Mouse (Mus musculus): Measurements from ENCODE around the gene Safb2.
A peak's percentile ranks its signal among the peaks of the same experiment; 100 is the strongest.

Safb2 gene

DNA sequence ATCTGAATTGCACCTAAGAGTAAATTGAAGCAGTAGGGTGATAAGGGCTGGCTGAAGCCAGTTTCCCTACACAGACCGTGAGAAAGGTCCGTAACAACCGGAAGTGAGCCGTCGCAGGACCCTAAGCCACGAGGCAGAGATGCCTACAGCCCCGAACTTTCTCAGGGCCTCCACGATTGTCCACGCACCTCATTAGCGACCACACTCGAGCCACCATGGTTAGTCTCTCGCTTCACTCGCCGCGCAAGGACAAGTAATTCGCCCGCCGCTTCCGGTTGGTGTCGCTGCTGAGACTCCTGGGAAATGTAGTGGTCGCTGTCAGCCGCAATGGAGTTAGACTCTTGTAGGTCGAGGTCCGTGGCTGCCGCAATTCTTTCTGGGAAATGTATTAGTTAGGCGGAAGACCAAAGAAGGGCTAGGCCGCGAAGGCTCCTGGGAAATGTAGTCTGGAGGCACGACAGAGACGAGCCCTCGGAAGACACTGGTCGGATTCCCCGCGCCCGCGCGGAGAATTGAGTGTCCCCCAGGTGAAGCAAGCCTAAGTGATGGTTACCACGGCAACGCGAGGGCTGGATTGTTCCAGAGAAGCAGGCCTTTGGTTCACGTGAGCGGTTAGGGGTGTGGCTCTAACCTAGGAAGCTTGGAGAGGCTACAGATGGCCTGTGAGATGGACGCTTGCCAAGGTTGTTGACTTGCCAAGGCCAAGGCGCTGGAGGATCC, 25.2 kb upstream of the Safb2 start, which contains the start of gene 2410015M20Rik:
TSS of gene 2410015M20Rik (minus strand) at position 320 of the 720 bp plus-strand sequence.
- DNase-seq: peak; percentile 98

DNA sequence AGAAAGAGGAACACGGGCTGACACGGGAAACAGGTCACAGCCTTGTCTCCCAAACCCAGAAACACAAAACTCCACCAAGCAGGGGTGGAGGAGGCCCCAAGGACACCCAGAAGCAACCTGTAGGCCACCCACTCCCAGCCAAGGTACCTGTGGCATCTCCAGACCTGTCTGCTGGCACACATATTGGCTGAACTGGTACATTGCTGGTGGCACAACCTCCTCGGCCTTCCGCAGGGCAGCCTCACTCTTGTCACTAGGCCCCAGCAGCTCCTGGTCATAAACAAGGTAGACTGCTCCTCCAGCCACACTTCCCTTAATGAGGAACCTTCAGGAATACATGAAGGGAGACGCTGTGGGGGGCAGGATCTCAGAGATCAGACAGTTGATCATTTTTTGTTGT, 24.3 kb upstream of the Safb2 start:
- peak; percentile 72 for DNase-seq

DNA sequence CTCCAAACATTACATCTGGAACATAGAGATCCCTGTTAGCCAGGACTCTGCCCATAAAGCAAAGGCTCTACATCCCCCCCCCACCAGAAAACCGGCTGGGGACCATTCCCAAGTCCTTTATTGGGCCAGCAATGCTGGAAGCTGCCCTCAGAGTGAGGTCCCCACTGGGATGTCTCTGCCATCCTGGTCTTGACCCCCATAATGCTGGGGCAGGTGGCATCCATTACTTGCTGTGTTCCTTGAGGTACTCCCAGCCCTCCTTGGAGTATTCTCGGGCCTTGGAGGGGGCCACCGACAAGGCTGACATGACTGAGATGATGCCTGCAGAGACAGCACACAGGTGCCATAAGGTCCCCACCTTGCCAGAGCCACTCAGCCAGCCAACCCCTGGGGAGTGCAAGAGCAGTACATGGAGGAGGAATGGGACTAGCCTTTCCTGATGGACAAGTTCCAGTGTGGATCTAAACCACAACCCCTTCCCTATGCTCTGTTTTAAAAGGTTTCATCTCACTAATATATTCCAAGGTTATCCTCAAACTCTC, 23.2 kb upstream of the Safb2 start:
- DNase-seq: peak; percentile 63

DNA sequence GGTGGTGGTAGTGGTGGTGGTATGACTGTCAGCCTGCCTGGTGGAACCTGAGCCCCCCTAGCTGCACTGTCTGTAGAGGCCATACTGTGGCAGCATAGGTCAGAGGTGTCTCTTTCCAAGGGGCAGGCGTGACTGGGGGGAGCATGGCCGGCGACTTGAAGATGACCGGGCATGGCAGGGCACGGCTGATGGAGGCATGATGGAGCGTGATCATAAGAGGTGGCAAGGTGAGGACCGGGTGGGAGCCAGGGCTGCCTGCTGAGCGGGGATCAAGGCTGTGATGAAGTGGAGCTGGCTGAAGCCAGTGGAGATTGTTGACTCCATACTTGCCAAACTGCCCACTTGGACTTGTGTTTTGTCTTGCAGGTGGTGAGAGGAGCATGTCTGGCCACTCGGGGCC, 21.0 kb upstream of the Safb2 start:
- no peak for DNase-seq

DNA sequence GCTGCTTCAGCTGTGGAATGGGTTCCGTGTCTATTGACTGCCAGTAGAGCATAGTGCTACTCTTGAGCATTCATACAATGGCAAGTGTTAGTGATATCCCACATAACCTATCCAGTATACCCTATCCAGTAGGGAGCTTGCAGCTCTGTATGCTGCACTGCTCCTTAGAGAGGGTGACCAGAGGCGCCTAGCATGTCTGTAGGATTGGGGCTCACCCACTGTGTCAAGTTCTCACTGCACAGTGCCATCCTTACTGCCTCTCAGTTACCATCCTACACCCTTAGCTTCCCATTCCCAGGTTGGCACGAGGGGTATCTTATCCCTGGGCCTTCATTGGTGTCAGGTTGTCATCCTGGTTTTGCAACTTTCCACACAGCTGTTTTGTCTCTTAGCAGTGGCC, 20.0 kb upstream of the Safb2 start:
- DNase-seq: no peak

DNA sequence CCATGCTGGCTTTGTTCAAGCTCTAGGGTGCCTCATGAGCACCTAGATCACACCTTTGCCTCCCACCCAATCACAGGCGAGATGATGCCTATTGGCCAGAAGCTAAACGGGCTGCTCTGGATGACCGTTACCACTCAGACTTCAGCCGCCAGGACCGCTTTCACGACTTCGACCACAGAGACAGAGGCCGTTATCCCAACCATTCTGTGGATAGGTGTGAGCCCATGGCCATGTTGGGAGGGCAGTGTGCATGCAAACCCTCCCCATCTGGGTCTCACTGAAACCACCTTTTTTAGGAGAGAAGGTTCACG, 19.6 kb upstream of the Safb2 start:
- no peak for DNase-seq

DNA sequence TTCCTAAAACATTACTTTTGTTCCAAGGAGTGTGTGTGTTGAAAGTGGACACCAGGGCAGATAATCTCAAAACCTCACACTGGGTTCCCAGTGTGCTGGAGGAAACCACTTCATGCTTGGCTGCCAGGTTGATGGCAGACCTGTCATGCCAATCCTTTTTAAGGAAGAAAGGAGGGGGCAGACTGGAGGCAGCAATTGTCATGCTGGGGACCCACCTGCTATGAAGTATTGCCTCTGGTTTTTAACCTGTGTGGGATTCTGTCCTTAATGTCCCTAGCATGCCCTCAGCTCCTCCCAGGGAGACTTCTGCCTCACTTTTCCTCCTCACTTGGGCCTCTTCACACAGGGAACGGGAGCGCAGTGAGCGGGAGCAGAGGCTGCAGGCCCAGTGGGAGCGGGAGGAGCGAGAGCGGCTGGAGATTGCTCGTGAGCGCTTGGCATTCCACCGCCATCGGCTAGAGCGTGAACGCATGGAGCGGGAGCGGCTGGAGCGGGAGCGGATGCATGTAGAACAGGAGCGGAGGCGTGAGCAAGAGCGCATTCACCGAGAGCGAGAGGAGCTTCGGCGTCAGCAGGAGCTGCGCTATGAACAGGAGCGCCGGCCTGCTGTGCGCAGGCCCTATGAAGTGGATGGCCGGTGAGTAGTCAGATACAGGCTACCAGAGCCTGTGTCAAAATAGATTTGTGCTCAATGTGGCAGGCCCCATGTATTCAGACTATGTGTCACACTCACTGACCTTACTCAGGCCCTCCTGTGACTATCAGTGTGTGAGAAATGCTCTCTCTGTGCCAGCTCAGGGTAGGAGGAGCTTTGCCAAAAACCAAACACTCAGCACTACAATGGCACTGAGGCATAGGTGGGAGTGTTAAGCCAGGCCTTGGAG, 19.0 kb upstream of the Safb2 start:
- DNase-seq: peak; percentile 67

DNA sequence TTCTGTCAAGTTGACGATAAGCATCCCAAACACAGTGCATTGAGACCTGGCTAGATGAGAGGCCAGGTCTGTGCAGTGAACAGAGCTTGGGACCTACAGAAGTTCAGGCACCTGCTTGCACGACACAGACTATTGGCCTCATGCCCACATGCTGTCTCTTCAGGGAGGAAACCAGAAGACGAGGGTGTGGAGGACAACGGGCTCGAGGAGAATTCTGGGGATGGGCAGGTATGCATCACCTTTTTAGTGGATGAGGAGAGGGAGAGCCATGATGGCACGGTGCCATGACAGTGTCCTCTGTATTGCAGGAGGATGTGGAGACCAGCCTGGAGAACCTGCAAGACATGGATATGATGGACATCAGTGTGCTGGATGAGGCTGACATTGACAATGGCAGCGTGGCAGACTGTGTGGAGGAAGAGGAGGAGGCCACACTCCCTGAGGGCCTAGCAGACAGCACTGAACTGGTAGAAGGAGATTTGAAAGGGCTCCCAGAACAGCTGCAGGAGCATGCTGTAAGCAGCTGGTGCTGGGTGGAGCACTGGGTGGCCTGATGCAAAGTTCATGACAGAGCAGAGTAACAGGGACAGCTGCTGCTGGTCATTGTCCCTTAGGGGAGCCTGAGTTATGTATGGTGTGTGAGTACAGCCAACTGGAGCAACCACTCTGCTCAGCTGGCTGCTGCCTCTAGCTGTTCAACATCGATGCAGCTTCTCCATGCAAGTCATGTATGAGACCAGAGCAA, 9.3 kb upstream of the Safb2 start:
- DNase-seq: no peak

DNA sequence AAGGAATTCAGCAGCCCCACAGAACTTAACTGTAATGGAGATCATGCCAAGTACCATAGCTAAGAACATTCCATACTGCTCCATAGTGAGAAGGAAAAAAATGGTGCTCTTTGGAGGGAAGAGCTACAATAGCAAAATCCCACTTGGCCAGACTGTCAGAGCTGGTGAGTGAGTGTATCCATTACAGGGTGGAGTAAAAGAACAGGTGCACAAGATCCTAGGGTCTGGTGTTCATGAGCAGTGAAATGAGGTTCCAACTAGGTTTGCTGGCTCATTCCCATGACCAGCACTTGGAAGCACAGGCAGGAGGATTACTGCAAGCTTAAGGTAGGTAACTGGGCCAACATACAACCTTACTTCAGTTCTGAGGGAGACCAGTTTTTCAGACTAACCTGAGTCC, 8.2 kb upstream of the Safb2 start:
- DNase-seq: no peak

DNA sequence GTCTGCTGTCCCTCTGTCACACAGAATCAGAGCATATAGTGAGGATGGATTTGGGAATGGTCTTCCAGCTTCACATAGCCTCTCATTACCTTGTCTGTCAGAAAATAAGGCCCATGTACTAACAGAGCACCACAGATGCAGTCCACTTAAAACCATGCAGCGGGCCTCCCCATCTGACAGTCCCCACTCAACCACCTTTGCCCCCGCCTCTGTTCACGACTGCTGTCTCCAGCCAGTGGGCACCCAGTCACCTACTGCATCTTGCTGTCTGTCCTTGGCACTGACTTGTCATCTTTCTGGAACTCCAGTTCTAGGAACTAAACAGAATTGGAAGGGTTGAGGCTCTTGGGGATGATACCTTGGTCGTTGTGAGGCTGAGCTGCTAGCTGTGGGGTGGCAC, 4.5 kb upstream of the Safb2 start:
- DNase-seq: no peak

DNA sequence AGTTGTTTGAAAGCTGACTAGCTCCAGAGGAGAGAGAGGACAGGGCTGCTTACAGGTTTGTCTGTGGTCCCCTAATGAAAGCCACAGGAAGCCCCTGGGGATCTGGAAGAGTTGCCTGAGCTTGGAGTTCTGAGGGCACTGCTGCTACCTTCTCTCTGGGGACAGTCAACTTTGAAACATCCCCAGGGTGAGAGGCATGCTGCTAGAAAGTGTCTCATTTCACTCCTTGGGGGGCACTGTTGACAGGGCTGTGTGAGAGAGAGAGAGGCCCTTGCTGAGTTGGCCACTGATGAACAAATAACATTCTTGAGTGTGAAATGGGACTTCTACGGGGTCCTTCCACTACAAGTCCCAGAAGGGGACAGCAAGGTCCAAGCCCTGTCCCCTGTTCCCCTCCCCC, 3.4 kb upstream of the Safb2 start:
- DNase-seq: no peak

DNA sequence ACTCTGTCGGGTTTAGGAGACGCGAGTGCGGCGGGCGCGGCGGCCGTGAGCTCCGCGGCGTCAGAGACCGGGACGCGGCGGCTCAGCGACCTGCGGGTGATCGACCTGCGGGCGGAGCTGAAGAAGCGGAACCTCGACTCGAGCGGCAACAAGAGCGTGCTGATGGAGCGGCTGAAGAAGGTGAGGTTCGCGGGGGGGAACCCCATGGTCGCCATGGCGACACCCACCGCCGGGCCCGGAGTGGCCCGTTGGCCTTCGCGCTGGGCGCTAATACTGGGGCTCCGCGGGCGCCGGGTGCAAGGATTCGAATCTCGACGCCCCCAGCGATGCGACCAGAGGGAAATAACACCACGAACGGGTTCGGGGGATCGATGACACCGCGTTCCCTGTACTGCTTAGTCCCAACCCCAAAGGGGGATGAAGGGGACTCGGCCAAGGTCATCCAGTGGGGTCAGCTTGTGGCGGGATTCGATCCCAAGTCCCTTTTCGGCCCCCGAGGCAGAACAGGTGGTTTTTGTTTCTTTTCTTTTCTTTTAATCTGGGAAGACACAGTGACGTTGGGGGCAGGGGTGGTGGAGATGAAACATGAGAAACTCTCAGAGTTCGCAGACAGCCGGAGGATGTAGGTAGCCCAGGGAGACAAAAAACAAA, 911 bp upstream of the Safb2 start:
- DNase-seq: no peak

DNA sequence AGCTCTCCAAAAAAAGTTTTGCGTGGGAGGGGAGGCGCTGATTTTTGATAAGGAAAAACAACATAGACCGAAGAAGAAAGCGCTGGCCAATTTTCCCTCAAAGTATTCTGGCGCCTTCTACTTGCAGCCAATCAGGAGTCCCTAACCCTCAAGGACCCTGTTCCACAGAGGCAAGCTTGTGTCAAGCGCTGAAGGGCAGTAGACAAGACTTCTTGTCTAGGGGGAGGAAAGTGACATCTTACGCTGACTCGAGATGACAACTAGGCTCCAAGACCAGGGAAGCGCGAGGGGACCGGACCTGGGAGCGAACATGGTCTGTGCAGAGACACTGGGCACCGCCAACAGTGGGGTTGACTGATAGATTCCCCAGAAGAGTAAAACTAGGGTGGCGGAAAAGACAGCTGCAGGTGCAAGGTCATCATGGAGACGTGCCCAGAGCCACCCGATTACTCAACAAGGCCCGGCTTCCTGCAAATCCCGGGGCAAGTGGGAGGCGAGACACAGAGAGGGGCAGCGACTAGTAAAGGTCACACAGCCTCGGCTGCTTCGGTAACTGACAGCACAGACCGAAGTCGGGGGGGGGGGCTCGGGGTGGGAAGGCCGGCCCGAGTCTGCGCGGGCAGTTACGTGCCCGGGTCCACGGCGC, 651 bp downstream of the Safb2 start:
- peak; percentile 83 for DNase-seq

DNA sequence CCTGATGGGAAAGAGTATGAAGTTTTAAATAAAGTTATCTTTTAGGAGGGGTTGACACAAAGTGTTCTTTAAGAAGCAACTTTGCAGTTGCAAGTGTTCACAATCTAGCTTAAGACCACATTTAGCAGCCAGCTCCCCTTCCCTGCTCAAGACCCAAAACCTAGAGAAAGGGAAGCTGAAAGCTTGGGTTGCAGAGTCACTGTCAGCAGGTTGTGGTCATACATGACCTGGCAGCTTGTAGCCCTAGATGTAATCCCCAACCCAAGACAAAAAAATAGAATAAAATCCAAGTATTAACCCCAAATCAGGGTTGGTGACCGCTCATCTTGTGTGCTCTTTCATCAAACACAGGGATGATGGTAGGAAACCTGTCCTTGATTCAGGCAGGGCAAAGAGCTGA, 1.3 kb downstream of the Safb2 start:
- DNase-seq: no peak

DNA sequence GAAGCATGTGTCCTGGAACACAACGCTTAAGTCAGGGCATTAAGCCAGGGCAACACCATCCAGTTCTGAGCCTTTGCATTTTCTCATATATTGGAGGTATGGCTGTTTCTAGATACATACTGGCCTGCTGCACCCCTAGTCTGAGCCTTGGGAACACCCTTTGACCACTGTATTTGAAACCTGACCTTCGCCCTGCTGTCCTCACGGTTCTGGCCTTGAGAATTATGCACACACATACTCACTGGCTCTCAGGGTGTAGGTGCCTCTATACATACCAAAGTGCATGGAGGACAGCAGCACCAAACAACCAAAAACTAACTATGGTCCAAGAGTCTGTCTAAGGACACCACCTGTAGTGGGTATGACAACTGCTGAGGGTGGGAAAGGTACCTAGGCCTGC, 11.4 kb downstream of the Safb2 start:
- no peak for DNase-seq

DNA sequence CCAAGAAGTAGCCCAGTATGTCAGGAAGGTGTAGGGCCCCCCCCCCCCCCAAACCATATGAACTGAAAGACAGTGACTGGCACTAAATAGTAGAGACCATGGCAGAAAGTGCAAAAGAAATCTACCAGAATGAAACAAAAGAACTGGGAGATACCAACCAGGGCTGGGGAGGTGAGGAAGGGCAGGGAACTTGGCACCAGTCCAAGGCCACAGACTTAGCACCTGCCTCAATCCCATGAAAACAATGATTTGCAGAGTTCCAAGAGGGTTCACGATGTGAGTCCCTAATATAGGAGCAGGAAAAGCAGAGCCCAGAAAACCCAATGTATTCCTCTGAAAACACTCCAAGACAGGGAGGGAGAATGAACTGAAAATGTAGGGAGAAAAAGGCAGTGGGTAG, 12.2 kb downstream of the Safb2 start:
- DNase-seq: no peak

DNA sequence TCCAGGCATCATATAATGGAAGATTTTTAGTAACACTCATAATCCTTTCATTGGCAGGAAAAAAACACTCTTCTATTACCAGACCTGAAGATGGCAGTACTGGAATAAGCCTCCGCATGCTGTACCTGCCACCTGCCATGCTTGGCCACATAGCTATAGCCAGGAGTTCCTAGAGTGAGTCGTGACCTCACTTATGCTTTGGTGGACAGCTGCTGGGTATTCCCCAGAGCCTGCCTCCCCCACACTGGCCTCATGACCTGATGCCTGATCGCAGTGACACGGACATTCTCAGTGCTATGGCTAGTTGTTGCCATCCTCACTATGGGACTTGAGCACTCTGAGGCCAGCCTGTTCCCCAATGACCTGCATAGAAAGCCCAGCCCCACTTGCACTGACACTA, 14.1 kb downstream of the Safb2 start:
- DNase-seq: no peak

DNA sequence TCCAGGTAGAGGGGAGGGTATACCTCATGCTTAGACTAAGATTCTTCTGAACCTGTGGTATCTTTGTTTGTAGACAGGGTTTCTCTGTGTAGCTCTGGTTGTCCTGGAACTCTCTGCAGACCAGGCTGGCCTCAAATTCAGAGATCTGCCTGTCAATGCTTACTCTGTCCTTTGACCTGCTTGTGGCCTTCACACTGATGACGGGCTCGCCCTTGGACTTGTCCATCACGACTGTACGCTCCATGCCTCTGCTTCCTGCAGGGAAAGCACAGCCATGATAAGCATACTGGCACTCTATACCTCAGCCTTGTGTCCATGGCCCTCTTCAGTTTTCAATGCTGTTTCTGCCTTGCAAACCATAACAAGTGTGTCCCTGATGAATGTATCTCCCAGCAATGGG, 17.0 kb downstream of the Safb2 start:
- DNase-seq: no peak

DNA sequence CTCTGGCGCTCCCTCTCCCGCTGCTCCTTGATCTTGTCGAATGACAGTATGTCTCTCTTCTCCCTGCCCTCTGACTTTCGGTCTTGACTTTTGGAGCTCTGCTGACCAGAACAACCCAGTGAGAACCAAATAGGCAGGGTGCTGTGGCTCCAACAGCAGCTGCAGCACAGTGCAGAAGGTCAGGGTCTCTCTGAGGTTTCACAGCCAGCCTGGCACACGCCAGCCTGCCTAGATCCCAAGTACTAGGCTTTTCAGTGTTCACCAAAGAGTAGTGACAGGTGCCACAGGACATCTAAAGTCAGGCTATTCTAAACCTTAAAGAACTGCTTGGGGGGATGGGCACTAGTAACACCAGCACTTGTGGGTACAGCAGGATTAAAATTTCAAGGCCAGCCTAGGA, 17.5 kb downstream of the Safb2 start:
- DNase-seq: no peak

DNA sequence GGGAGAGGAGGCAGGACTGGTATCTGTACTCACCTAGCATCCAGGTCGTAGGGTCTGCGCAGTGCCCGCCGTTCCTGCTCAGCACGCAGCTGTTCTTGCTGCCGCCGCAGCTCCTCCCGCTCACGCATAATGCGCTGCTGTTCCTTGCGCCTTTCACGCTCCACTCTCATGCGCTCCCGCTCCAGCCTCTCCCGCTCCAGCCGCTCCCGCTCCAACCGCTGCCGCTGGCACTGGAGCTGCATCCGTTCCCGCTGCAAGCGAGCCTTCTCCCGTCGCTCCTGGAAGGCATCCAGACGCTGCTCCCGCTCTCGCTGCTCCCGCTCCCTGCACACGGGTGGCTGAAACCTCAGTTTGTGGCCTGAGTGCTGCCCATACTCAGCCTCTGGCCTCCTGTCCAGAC, 18.1 kb downstream of the Safb2 start:
- no peak for DNase-seq

DNA sequence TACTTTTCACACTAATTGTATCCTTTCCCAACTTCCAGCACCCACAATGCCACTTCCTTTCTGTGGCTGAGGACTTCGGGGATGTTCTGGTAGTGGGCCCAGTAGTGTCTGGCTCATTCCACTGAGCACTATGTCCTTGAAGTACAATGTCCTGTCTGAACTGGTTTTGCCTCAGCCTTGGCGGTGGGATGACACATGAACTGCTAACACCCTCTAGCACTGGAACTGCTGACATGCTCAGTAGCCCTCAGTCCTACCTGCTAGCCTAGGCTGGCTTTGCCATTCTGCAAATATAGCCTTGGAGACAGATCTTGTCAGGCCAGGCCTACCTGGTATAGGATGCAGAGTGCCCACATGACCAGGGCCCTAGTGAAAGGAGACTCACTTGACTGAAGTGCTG, 22.5 kb downstream of the Safb2 start:
- DNase-seq: no peak

DNA sequence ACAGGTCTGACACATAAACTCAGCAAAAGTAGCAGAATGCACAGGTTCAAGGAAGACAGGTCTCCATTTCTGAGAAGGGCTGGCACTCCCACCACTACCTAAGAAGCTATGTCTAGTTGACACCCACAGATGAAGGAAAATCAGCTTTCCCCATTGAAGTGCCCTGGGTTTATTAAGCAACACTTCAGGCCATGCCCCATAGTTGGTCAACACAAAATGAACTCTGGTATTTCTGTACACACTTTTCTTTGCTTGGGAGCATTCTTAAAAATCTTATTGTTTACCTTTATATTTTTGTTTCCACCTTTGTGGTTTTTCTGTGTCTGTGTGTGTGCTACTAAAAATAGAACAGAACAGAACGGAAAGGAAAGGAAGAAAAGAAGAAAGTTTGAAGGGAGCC, 24.3 kb downstream of the Safb2 start:
- no peak for DNase-seq

DNA sequence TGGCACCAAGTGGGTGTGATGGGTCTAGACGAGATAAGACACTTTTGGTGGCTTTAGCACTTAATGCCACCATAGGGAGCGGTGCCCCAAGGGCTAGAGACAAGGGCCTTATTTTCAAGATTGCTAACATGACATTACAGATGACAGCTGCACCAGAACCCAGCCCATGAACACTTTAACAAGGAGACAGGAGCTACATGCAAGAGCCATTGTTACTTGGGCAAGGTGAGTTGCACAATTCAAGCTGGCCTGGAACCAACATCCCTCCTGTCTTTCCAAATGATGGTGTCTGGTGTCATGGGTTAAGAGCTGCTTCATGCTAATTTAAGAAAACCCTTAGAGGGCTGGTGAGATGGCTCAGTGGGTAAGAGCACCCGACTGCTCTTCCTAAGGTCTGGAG, 25.0 kb downstream of the Safb2 start:
- no peak for DNase-seq
